Mouse (Mus musculus): Measurements from ENCODE around the gene Adat1.

Adat1 gene

GRCm38 (mm10) chr8:111967246-111967870 lies 24.7 kb downstream of the Adat1 start:
- DNase-seq (ENCODE audit: low read depth): peak; percentile 33

DNA sequence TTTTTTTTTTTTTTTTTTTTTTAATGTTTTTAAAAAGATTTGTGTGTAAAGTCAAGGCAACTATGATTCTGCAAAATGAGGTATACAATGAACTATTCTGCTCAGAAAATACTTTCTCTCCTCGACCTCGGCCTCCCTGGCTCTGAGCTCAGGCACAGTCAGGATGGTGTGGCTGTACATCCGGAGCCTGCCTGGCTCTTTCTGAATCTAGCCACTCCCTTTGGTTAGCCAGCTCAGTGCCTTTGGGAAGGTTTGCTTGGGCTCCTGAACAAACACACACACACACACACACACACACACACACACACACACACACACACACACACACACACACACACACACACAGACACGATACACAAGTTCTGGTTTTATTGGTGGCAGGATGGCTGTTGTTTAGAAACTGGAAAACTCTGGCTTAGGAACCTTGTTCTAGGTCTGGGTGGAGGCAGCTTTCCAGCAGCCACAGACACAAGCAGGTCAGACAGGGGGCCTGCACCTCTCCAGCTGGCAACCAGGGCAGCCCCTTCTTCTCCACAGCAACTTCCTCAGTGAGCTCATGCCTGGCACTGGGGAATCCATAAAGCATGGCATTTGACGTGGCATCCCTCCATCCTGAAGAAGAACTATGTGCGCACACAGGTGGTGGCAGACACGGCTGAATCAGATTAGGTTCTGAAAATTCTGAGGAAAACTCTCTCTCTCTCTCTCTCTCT lies 27.1 kb downstream of the Adat1 start:
- DNase-seq (ENCODE audit: low read depth): no peak

DNA sequence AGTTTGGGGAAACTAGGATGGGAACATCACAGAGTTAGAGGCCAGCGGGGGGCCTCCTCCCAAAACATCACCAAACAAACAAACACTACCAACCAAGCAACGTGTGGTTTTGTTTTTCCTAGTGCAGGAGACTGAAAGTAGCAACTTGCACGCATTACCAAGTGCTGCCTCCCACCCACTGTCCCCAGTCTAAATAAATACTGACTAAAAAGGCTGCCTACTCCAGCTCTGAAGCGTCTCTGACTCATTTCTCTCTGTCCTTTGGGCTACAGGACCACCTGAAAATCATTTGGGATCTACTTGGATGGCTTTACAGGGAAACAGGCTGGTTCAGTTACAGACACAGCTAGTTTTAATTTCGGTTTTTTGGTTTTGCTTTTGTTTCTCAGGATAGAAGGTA lies 27.8 kb downstream of the Adat1 start:
- no peak for DNase-seq (ENCODE audit: low read depth)

DNA sequence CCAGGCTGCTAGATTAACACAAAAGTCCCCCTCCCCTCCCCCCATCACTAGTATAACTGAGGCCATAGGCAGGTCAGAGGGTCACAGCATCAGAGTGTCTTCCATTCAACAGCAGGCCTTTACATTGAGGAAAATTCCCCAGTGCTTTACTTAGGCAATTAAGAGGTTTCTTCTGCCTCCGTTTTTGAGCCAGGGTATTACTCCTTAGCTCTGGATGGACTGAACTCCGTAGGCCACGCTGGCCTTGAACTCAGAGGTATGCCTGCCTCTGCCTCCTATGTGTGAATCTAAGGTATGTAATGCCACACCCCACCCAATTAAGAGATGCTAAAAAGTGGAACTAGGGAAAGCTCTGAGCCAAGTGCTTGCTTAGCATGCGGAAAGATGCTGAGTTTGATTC lies 28.6 kb downstream of the Adat1 start:
- no peak for DNase-seq (ENCODE audit: low read depth)

DNA sequence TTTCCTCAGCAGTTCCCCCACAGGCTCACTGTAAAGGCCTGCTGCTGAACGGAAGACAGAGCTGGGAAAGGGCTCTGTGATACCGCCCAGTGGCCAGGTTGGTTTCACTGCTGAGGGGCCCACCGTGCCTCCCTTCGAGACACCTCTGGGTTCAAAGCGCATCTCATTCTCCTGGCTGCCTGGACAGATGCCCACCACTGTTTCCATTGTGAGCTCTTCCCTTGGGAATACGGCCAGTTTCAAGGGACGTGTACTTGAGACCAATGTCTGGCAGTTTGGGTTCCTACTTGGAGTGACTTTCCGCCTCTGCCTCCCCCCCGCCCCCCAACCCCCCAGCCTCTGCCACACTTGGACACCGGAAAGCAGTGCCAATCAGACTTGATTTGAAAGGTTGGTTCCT lies 29.0 kb downstream of the Adat1 start:
- DNase-seq (ENCODE audit: low read depth): no peak

- DNase-seq (ENCODE audit: low read depth): no peak
These were observed 29.5 kb downstream of the Adat1 start for GRCm38 (mm10) chr8:111962589-111962988.

- no peak for DNase-seq (ENCODE audit: low read depth)
These were observed 30.8 kb downstream of the Adat1 start for GRCm38 (mm10) chr8:111961330-111961729.

DNA sequence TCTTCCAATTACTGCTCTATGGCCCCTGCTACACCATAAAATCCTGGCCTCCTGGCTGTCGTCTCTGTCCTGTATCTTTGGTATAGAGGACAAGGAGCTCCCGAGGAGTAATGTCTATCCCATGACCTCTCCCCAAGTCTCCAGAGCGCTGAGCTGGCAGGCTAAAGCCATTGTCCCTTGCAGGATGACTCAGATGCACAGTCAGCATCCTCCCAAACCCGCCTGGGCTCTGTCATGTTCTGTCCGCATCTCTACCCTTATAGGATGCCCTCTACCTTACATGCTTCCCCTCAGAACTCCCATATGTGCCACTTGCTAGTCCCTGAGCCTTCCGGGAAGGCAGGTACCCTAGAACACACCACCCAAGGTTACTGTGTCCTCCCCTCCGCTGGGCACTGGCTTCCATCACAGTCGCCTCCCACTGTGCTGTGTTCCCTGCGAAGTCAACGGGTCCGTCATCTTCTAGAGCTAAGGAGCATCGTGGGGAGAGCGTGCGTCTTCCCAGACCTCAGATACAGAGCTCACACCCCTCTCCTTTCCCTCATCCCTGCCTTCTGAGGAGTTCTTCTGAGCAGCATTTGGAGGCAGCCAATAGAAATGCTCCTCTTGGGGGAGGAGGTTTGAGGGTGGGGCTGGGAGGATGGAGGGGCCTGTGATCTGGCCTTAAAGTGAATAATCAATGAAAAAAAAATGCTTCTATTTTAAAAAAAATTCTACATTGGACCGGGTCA lies 31.3 kb downstream of the Adat1 start:
- no peak for DNase-seq (ENCODE audit: low read depth)

- DNase-seq (ENCODE audit: low read depth): no peak
These were observed 34.9 kb downstream of the Adat1 start for GRCm38 (mm10) chr8:111957231-111957630.

GRCm38 (mm10) chr8:111955879-111956278 lies 36.2 kb downstream of the Adat1 start:
- peak; percentile 58 for DNase-seq (ENCODE audit: low read depth)

- peak; percentile 43 for DNase-seq (ENCODE audit: low read depth)
These were observed 37.1 kb downstream of the Adat1 start for GRCm38 (mm10) chr8:111954844-111955594.

GRCm38 (mm10) chr8:111951936-111952335 lies 40.2 kb downstream of the Adat1 start:
- DNase-seq (ENCODE audit: low read depth): no peak

DNA sequence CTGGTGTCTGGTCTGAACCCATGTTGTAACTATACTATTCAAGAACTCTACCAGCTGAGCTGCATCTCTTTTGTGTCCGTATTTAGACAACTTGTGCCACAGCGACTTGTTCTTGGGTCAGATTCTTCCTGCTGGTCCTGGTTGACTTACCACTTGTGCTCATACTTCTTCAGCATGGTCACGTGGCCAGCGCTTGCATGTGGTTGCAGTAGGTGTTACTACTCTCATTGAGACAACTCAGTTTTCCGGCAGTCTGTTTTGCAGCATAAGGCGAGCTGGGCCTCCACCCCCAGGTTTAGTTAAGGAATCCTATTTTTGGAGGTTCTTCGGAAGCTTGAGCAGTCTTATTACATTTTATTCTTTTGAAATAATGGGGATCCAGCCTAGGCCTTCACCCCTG lies 40.8 kb downstream of the Adat1 start:
- DNase-seq (ENCODE audit: low read depth): no peak

GRCm38 (mm10) chr8:111950846-111951245 lies 41.3 kb downstream of the Adat1 start:
- no peak for DNase-seq (ENCODE audit: low read depth)

DNA sequence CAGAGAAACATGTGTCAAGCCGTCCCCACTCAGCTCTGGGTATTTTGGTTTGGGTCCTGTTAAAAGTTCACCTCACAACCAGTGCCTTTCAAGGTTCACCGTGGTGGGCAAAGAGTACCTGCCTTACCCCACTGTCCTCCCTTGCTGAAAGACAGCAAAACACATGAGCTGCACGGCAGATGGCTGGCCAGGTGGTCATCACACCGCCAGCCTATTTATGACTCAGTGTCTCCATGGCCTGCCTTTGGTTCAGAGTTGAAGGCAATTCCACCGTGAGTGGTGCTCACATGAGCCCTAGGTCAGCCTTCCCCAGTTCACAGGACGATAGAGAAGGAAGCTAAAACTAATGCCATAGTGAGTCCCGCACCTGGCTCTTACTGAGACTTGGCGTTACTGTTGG lies 44.1 kb downstream of the Adat1 start:
- DNase-seq (ENCODE audit: low read depth): no peak

DNA sequence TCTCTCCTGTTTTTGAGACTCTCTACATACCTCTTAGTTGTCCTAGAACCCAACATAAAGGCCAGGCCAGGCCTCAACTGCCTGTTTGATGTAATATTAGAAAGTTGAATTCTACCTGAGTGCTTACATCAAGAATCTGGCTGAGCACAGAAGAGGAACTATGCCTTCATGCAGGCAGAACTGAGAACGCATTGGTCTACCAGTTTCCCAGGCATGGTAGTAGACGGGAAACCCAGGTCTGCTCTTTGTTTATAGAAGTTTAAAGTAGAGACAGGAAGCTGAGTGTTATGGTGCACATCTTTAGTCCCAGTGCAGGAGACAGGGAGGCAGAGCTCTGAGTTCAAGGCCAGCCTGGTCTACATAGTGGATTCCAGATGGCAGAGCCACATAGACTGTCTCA lies 45.0 kb downstream of the Adat1 start:
- DNase-seq (ENCODE audit: low read depth): no peak

GRCm38 (mm10) chr8:111943544-111943943 lies 48.6 kb downstream of the Adat1 start:
- no peak for DNase-seq (ENCODE audit: low read depth)

DNA sequence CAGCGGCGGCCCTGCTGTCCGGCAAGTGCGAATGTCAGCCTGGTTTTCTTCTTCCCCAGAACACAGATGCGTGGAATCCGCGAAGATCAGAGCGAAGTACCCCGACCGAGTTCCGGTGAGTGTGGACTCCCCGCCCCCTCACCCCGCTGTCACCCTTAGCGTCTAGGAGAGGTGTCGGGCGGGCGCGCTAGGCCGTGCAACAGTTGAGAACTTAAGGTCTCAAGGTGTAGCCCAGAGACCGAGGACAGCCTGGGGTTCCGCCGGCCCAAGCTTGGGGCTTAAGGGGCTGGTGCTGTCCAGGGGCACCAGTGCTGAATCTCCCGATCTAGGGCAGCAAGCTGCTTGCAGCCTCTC lies 51.0 kb downstream of the Adat1 start:
- peak; percentile 60 for DNase-seq (ENCODE audit: low read depth)

DNA sequence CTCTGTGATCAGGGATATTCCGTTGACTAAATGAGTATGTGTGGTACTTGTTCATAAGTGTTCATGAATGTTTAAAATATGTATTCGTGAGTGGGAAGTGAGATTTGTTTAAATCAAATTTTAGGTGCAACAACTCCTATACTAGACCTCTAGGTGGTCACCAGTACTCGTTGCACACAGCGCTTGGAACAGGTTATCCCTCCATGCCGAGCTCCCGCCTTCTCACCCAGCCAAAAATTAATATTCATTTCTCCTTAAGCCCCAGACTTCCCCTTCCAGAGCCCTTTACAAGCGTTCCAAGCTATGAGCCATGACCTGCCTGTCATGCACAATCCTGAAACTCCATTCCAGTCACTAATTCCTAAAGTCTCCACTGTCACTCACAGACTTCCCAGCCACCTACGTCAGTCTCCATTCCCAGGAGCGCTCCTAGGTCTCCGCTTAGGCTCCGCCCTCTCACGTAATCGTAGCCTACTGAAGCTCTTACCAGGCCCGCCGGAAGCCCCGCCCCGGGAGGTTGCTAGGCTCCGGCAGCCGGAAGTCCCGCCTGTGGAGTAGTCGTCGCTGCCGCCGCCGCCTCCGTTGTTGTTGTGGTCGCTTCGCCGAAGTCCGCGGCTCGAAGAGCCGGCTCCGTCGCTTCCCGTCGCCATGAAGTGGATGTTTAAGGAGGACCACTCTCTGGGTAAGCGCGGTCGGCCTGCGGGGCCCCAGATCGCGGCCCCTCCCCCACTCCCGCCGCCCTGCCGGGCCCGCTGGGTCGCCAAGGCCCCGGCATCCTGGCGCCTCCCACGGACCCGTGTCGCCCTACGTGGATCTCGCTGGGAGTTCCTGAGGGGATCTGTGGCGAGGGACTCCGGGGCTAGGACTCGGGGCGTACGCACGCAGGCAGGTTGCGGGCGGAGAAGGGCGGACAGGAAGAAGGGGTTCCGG lies 51.7 kb downstream of the Adat1 start, which contains the start of gene Gabarapl2:
Gene Gabarapl2 (plus strand): TSS at position 533 of the 930 bp plus-strand sequence.
- peak; percentile 91 for DNase-seq (ENCODE audit: low read depth)

DNA sequence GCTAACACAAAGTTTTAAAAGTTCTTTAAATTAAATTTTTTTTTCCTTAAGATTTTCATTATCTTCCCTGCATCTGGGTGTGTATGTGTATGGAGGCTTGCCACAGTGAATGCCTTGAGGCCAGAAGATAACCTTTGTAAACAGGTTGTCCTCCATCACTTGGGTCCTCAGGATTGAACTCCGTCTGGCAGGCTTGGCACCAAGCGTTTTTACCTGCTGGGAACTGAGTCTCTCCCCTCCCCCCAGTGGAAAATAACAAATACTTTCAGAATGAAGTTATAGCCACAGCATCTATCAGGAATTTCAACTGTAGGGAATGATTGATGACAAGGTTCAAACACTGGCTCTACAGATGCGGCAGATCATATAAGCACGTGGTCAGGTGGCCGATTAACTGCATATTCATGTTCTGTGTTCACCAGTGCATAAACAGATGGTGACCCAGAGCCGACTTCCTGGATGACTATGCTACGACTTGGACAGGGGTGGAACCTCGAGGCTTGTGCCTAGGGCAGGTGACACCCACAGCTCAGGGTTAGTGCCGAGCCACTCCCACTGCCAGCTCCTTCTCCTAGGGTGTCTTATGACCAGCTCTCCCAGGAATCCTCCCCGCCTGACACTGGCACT lies 52.5 kb downstream of the Adat1 start:
- no peak for DNase-seq (ENCODE audit: low read depth)
